Mouse (Mus musculus): ENCODE data around the gene Alpk3.
"Not testable (repeated sequence)": the region's sequence is repeated elsewhere in the genome, so short reads cannot be mapped to it uniquely, and the experiment has no call there.

GRCm38 (mm10) chr7:81154244-81154643 lies 96.8 kb downstream of the Alpk3 start:
- TF ChIP-seq CTCF (IDR thresholded peaks at IDR 0.05; ENCODE audit: low read depth, low read length); GATA2 (IDR thresholded peaks at IDR 0.05; ENCODE audit: borderline replicate concordance, low read depth, low read length): not testable (repeated sequence)
